ENCODE assay signal across 26 mouse cellular contexts in genomic region chr16:92838709-92839108, GRCm38 (mm10).
"Had no signal": no experiment of that assay in that cellular context is flagged by ENCODE, and none has a peak within 500 bp of the region (broad histone marks: within the 10 kb centered on the region; RNA-seq: fewer than 3 reads in every experiment).

No protein-coding gene starts in this region.

- ATAC-seq: forebrain, embryonic 13.5 days; forebrain, embryonic 14.5 days; forebrain, embryonic 15.5 days; forebrain, embryonic 16.5 days; forebrain, postnatal 0 days had no signal

- H3K4me3 ChIP-seq: embryonic facial prominence, embryonic 10.5 days; embryonic facial prominence, embryonic 12.5 days; embryonic facial prominence, embryonic 13.5 days; embryonic facial prominence, embryonic 15.5 days; erythroblast, embryonic 14.5 days; forebrain, embryonic 10.5 days; forebrain, embryonic 12.5 days; forebrain, embryonic 13.5 days; forebrain, embryonic 15.5 days; gastrocnemius, adult 2 months; heart, adult 2 months had no signal

- H3K9ac ChIP-seq: embryonic facial prominence, embryonic 12.5 days; embryonic facial prominence, embryonic 13.5 days; embryonic facial prominence, embryonic 15.5 days; forebrain, embryonic 12.5 days; forebrain, embryonic 13.5 days; forebrain, embryonic 15.5 days; forebrain, postnatal 0 days had no signal

- H3K27ac ChIP-seq: embryonic facial prominence, embryonic 10.5 days; embryonic facial prominence, embryonic 12.5 days; embryonic facial prominence, embryonic 13.5 days; embryonic facial prominence, embryonic 15.5 days; forebrain, embryonic 10.5 days; forebrain, embryonic 12.5 days; forebrain, embryonic 13.5 days; forebrain, embryonic 15.5 days; gastrocnemius, adult 2 months; heart, adult 2 months had no signal

- H3K36me3 ChIP-seq: embryonic facial prominence, embryonic 10.5 days; embryonic facial prominence, embryonic 12.5 days; embryonic facial prominence, embryonic 13.5 days; embryonic facial prominence, embryonic 15.5 days; forebrain, embryonic 10.5 days; forebrain, embryonic 12.5 days; forebrain, embryonic 15.5 days had no signal

- H3K4me2 ChIP-seq: embryonic facial prominence, embryonic 12.5 days; embryonic facial prominence, embryonic 13.5 days; embryonic facial prominence, embryonic 15.5 days; forebrain, embryonic 12.5 days; forebrain, embryonic 13.5 days; forebrain, embryonic 15.5 days had no signal

- H3K9me3 ChIP-seq: embryonic facial prominence, embryonic 10.5 days; embryonic facial prominence, embryonic 12.5 days; embryonic facial prominence, embryonic 13.5 days; embryonic facial prominence, embryonic 15.5 days; forebrain, embryonic 10.5 days; forebrain, embryonic 12.5 days; forebrain, embryonic 13.5 days; forebrain, embryonic 15.5 days had no signal

- H3K4me1 ChIP-seq: embryonic facial prominence, embryonic 12.5 days; embryonic facial prominence, embryonic 15.5 days; forebrain, embryonic 12.5 days; forebrain, embryonic 13.5 days; forebrain, embryonic 15.5 days had no signal

- H3K27me3 ChIP-seq: embryonic facial prominence, embryonic 12.5 days; embryonic facial prominence, embryonic 13.5 days; embryonic facial prominence, embryonic 15.5 days; forebrain, embryonic 12.5 days; forebrain, embryonic 13.5 days; forebrain, embryonic 15.5 days had no signal

- DNase-seq: cerebellum, adult 9-11 months; cerebellum, postnatal 10 days; cerebellum, postnatal 14 days; cerebellum, postnatal 25 days; cerebellum, postnatal 36 days; embryo, embryonic 11 days; forebrain, postnatal 0 days; gastrocnemius, adult 2 months; gastrocnemius, postnatal 10 days; gastrocnemius, postnatal 14 days; gastrocnemius, postnatal 25 days; gastrocnemius, postnatal 36 days; heart, adult 11 months; heart, adult 18-20 months; heart, adult 2 months had no signal
